Mouse (Mus musculus) spleen, adult 2 months (tissue): ENCODE results near the gene 1700021F07Rik. TPM values are rescaled to one million over a fixed set of nuclear protein-coding genes. Genes with fewer than 3 reads are reported as not detected.

Experiments
- DNase-seq, 2 experiments: peaks; one replicate each; pipeline versions ENCODE4 v3.0.0 to v3.0.0-alpha.2; 2012 to 2021; ENCODE audit warnings: low spot score in 2 of 2, low read depth in 1 of 2
- H3K27ac ChIP-seq: fragments of 200-500 bp; 2 replicates; pipeline ENCODE4 v1.5.1; 2012; ENCODE audit warnings: low read length, inconsistent platforms; ENCODE audit not compliant: insufficient read depth
- H3K27me3 ChIP-seq: fragments of 200-500 bp; 2 replicates; pipeline ENCODE4 v1.6.1; 2012; ENCODE audit warnings: mild to moderate bottlenecking, moderate library complexity, low read length, inconsistent platforms; ENCODE audit not compliant: control insufficient read depth, insufficient read depth
- H3K36me3 ChIP-seq: fragments of 200-500 bp; 2 replicates; pipeline ENCODE4 v1.6.1; 2012; ENCODE audit warnings: mild to moderate bottlenecking, low read length, inconsistent platforms; ENCODE audit not compliant: control insufficient read depth, insufficient read depth
- H3K4me1 ChIP-seq: fragments of 200-500 bp; 2 replicates; pipeline ENCODE4 v1.6.1; 2011; ENCODE audit warnings: inconsistent platforms; ENCODE audit not compliant: control insufficient read depth, insufficient read depth, insufficient read length
- H3K4me3 ChIP-seq: fragments of 200-500 bp; 2 replicates; pipeline ENCODE4 v1.5.1; 2011; ENCODE audit warnings: mild to moderate bottlenecking, inconsistent platforms; ENCODE audit not compliant: insufficient read depth, insufficient read length; ENCODE audit errors: extremely low read depth
- CTCF ChIP-seq: fragments of 200-500 bp; IDR thresholded peaks from 2 replicates; pipeline ENCODE4 v1.5.1; 2011; ENCODE audit warnings: mild to moderate bottlenecking, inconsistent platforms; ENCODE audit not compliant: insufficient read depth, insufficient read length, insufficient replicate concordance; ENCODE audit errors: extremely low read depth
- POLR2A ChIP-seq: fragments of 200-500 bp; IDR thresholded peaks from 2 replicates; pipeline ENCODE4 v1.6.1; 2011; ENCODE audit warnings: low read depth, low read length, inconsistent platforms
- WGBS: fragments of 180-500 bp; shearing (Covaris S2); methylation state at CpG from one replicate; pipeline ENCODE4 v1.1.7; 2018; 5-methylcytosine and 5-hydroxymethylcytosine counted together
- polyA plus RNA-seq: library from polyadenylated mRNA; depleted of rRNA; stranded (reverse); fragments of >200 nt; gene quantifications from 2 replicates; pipeline ENCODE4 v1.2.3, GENCODE M21; 2012; rRNA removed

1700021F07Rik gene
- polyA plus RNA-seq, 1 experiment: not detected

DNA sequence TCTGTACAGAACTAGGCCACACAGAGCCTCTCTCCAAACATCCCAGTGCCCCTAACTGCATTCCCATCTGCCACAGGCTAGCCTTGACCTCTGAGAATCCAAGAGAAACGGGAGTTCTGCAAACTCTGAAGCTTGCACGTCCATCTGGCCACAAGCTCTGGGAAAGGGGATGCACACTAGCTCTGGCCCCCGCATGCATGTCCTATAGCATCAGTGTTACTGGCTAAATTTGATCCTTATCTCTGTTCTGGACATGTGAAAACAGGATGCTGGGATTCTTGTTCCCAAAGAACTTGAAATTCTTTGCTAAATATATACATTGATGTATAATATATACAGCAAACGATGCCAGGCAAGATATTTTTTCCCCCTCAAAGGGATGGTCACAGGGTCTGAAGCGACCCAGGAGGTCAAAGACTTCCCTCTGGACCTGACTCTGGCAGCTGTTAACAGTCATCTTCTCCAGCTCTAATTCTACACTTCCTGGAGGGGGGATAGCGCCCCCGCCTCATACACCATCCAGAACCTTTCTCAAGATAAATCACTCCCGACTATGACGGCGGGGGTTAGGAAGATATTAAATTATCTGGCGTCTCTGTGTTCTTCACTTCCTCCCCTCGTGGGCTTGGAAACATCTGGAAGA lies 36.5 kb downstream of the 1700021F07Rik start:
- Histone ChIP-seq H3K36me3 (no peaks in the 10 kb centered on the region), H3K4me3 (no peak overlapping the region), H3K27me3 (no peaks in the 10 kb centered on the region), H3K27ac (no peak overlapping the region), H3K4me1 (no peaks in the 10 kb centered on the region)
- TF ChIP-seq POLR2A (no peak), CTCF (no peak)
- 70% methylated on average over 12 of the region's 12 CpGs for WGBS
- DNase-seq: no peak

- Histone ChIP-seq H3K27me3 (no peaks in the 10 kb centered on the region), H3K4me1 (no peaks in the 10 kb centered on the region), H3K27ac (no peak overlapping the region), H3K36me3 (no peaks in the 10 kb centered on the region), H3K4me3 (no peak overlapping the region)
- WGBS: 43% methylated on average over 5 of the region's 5 CpGs
- TF ChIP-seq CTCF (peak; percentile 89), POLR2A (no peak)
- DNase-seq: peak in 1 of 2 experiments; percentile 61
Observed at GRCm38 (mm10) chr2:173561851-173562442, 39.6 kb downstream of the 1700021F07Rik start.

DNA sequence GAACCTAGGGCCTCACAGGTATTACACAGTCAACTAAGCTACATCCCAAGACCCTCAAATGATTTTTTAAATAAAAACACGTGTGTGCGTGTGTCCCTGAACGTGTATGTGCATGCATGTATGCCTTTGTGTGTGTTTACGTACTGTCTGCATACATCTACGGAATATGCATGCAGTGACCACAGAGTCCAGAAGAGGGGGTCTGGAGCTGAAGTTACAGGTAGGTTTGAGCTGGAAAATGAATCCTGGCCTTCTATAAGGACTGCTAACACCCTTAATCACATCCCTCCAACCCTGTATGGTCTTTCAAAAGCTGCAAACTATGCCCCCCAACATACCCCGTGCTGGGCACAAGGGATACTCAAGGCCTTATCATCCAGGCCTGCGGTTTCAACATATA lies 41.0 kb downstream of the 1700021F07Rik start:
- Histone ChIP-seq H3K27me3 (no peaks in the 10 kb centered on the region), H3K27ac (no peak overlapping the region), H3K4me1 (no peaks in the 10 kb centered on the region), H3K36me3 (no peaks in the 10 kb centered on the region), H3K4me3 (no peak overlapping the region)
- WGBS: 78% methylated on average over 7 of the region's 7 CpGs
- TF ChIP-seq POLR2A (no peak), CTCF (no peak)
- no peak for DNase-seq

DNA sequence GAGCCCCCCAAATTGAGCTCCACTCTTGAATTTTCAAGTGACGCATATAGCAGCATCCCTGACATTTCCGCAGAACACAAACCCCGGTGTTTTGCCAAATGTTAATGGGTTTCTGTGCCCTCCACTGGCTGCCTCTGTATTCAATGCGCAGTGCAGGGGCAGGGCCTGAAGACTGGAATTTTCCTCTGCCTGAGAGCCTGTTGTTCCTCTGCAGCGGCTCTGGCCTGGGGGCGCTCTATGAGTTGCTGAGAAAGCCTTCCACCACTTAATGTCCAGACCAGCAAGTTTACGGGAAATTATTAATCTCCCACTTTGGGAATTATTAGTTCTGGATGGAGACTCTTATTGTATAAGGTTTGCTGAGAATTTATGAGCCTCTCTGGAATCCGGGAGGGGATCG lies 41.8 kb downstream of the 1700021F07Rik start:
- Histone ChIP-seq H3K27ac (no peak overlapping the region), H3K4me3 (no peak overlapping the region), H3K36me3 (no peaks in the 10 kb centered on the region), H3K27me3 (no peaks in the 10 kb centered on the region), H3K4me1 (no peaks in the 10 kb centered on the region)
- no peak for TF ChIP-seq POLR2A
- TF ChIP-seq CTCF: no peak
- 82% methylated on average over 9 of the region's 9 CpGs for WGBS
- no peak for DNase-seq

Other genes starting within 250 kb of the 1700021F07Rik start
- 13.1 and 21.4 TPM in 2 replicates for gene Pmepa1, start 246.1 kb upstream of the 1700021F07Rik start, polyA plus RNA-seq
- gene Ankrd60, start 55.8 kb downstream of the 1700021F07Rik start, polyA plus RNA-seq: not detected in 2 replicates
- 18.7 and 29.6 TPM in 2 replicates for gene Rab22a, start 137.2 kb downstream of the 1700021F07Rik start, polyA plus RNA-seq
- gene 1700010B08Rik, start 196.8 kb downstream of the 1700021F07Rik start, polyA plus RNA-seq: not detected in 2 replicates
- 6.8 and 6.9 TPM in 2 replicates for gene Vapb, start 214.9 kb downstream of the 1700021F07Rik start, polyA plus RNA-seq